Mouse (Mus musculus) heart, embryonic 16.5 days (tissue): ENCODE results near the gene Satb1. TPM values are rescaled to one million over a fixed set of nuclear protein-coding genes. Genes with fewer than 3 reads are reported as not detected.
A peak's percentile ranks its signal among the peaks of the same experiment; 100 is the strongest.

Source experiments
- ATAC-seq: fragments of 200-750 bp; cut with Nextera tagmentation; replicated peaks from 2 replicates; pipeline ENCODE4 v1.8.0; 2017; ENCODE audit warnings: moderate number of reproducible peaks; ENCODE audit not compliant: insufficient read depth, low FRiP score; ENCODE audit errors: extremely low read depth
- H3K27ac ChIP-seq: fragments of 300-500 bp; sonication (generic); 2 replicates; pipeline ENCODE4 v1.5.1; 2014; ENCODE audit warnings: mild to moderate bottlenecking, low read length, control low read depth, moderate library complexity
- H3K27me3 ChIP-seq: fragments of 300-500 bp; sonication (generic); 2 replicates; pipeline ENCODE4 v1.6.1; 2014; ENCODE audit warnings: low read length, mixed read lengths; ENCODE audit not compliant: control insufficient read depth, insufficient read depth
- H3K36me3 ChIP-seq: fragments of 300-500 bp; sonication (generic); 2 replicates; pipeline ENCODE4 v1.6.1; 2014; ENCODE audit not compliant: control insufficient read depth, insufficient read depth
- H3K4me1 ChIP-seq: fragments of 300-500 bp; sonication (generic); 2 replicates; pipeline ENCODE4 v1.6.1; 2014; ENCODE audit warnings: low read length, mixed read lengths; ENCODE audit not compliant: control insufficient read depth, insufficient read depth
- H3K4me2 ChIP-seq: fragments of 300-500 bp; sonication (generic); 2 replicates; pipeline ENCODE4 v1.6.1; 2014; ENCODE audit warnings: low read depth, mild to moderate bottlenecking, control low read depth, low read length
- H3K4me3 ChIP-seq: fragments of 300-500 bp; sonication (generic); 2 replicates; pipeline ENCODE4 v1.5.1; 2014; ENCODE audit warnings: mild to moderate bottlenecking, control low read depth, low read length
- H3K9ac ChIP-seq: fragments of 300-500 bp; sonication (generic); 2 replicates; pipeline ENCODE4 v1.6.1; 2014; ENCODE audit warnings: low read length, control low read depth
- H3K9me3 ChIP-seq: fragments of 300-500 bp; sonication (generic); replicated peaks from 2 replicates; pipeline ENCODE4 v1.6.1; 2016; ENCODE audit warnings: low read length; ENCODE audit not compliant: control insufficient read depth
- WGBS: fragments of 180-500 bp; shearing (Covaris S2); extraction: QIAGEN DNeasy Blood & Tissue Kit; methylation state at CpG from one replicate; pipeline ENCODE4 v1.1.7; 2014; 5-methylcytosine and 5-hydroxymethylcytosine counted together
- polyA plus RNA-seq: library from polyadenylated mRNA; unstranded; fragments of >200 nt; fragmentation: Nextera tagmentation; extraction: Ambion mirVana; gene quantifications from 2 replicates; pipeline ENCODE4 v1.2.1, GENCODE M21; 2015

Satb1 gene
- polyA plus RNA-seq, 1 experiment from 2014 or later: 34.0 TPM

GRCm38 (mm10) chr17:51811086-51811868 is 21.8 kb downstream of the Satb1 start:
- no peak for ATAC-seq
- peak overlapping the region; percentile 89; the same call in 1 of the 2 replicates for H3K27ac ChIP-seq

GRCm38 (mm10) chr17:51807429-51807828 is 25.7 kb downstream of the Satb1 start:
- Histone ChIP-seq H3K9me3 (no peaks in the 10 kb centered on the region), H3K27ac (peak overlapping the region; percentile 75), H3K27me3 (no peaks in the 10 kb centered on the region), H3K4me3 (no peak overlapping the region), H3K4me2 (peak overlapping the region; percentile 40; the same call in 1 of the 2 replicates), H3K4me1 (0 out of 2 replicates have a peak, but pooled peaks cover 6% of the 10 kb centered on the region), H3K36me3 (peaks cover 13% of the 10 kb centered on the region), H3K9ac (peak overlapping the region; percentile 32)
- ATAC-seq: peak; percentile 86
- WGBS: 27% methylated on average over 5 of the region's 5 CpGs

More at GRCm38 (mm10) chr17:51811086-51811868, 21.8 kb downstream of the Satb1 start:
- WGBS: 5% methylated on average over 8 of the region's 8 CpGs
- Histone ChIP-seq H3K36me3 (no peaks in the 10 kb centered on the region), H3K9ac (peak overlapping the region; percentile 94), H3K9me3 (no peaks in the 10 kb centered on the region), H3K4me3 (peak overlapping the region; percentile 97), H3K4me2 (peak overlapping the region; percentile 88), H3K4me1 (0 out of 2 replicates have a peak, but pooled peaks cover 5% of the 10 kb centered on the region), H3K27me3 (no peaks in the 10 kb centered on the region)

GRCm38 (mm10) chr17:51806124-51806960 is 26.7 kb downstream of the Satb1 start:
- Histone ChIP-seq H3K4me1 (0 out of 2 replicates have a peak, but pooled peaks cover 6% of the 10 kb centered on the region), H3K4me2 (no peak overlapping the region), H3K27me3 (no peaks in the 10 kb centered on the region), H3K4me3 (no peak overlapping the region), H3K36me3 (peaks cover 13% of the 10 kb centered on the region), H3K27ac (no peak overlapping the region), H3K9ac (no peak overlapping the region), H3K9me3 (no peaks in the 10 kb centered on the region)
- 64% methylated on average over 12 of the region's 12 CpGs for WGBS
- no peak for ATAC-seq

GRCm38 (mm10) chr17:51800208-51800607 is 32.9 kb downstream of the Satb1 start:
- no peak for ATAC-seq
- Histone ChIP-seq H3K36me3 (peaks cover 13% of the 10 kb centered on the region), H3K27me3 (no peaks in the 10 kb centered on the region), H3K9ac (no peak overlapping the region), H3K4me3 (no peak overlapping the region), H3K4me2 (no peak overlapping the region), H3K27ac (no peak overlapping the region), H3K4me1 (peaks cover 6% of the 10 kb centered on the region), H3K9me3 (no peaks in the 10 kb centered on the region)
- WGBS: 84% methylated on average over 6 of the region's 6 CpGs

GRCm38 (mm10) chr17:51796459-51796858 is 36.6 kb downstream of the Satb1 start:
- H3K4me3 ChIP-seq: no peak overlapping the region
- H3K36me3 ChIP-seq: no peaks in the 10 kb centered on the region
- ATAC-seq: no peak
- no peak overlapping the region for H3K27ac ChIP-seq
- no peak overlapping the region for H3K9ac ChIP-seq
- 69% methylated on average over 5 of the region's 5 CpGs for WGBS
- peaks cover 6% of the 10 kb centered on the region for H3K4me1 ChIP-seq
- no peaks in the 10 kb centered on the region for H3K27me3 ChIP-seq
- H3K9me3 ChIP-seq: no peaks in the 10 kb centered on the region
- H3K4me2 ChIP-seq: no peak overlapping the region

GRCm38 (mm10) chr17:51791226-51791625 is 41.9 kb downstream of the Satb1 start:
- Histone ChIP-seq H3K36me3 (no peaks in the 10 kb centered on the region), H3K4me3 (no peak overlapping the region), H3K9me3 (no peaks in the 10 kb centered on the region), H3K27me3 (no peaks in the 10 kb centered on the region), H3K9ac (no peak overlapping the region), H3K27ac (no peak overlapping the region), H3K4me2 (no peak overlapping the region), H3K4me1 (peaks cover 8% of the 10 kb centered on the region; the same call in 1 of the 2 replicates)
- WGBS: 82% methylated on average over 5 of the region's 5 CpGs
- no peak for ATAC-seq

GRCm38 (mm10) chr17:51790387-51791060 is 42.6 kb downstream of the Satb1 start:
- Histone ChIP-seq H3K4me1 (peaks cover 12% of the 10 kb centered on the region; the same call in 1 of the 2 replicates), H3K36me3 (no peaks in the 10 kb centered on the region), H3K27ac (no peak overlapping the region), H3K9me3 (no peaks in the 10 kb centered on the region), H3K27me3 (no peaks in the 10 kb centered on the region), H3K4me2 (no peak overlapping the region), H3K4me3 (no peak overlapping the region), H3K9ac (no peak overlapping the region)
- 40% methylated on average over 8 of the region's 8 CpGs for WGBS
- no peak for ATAC-seq

GRCm38 (mm10) chr17:51789777-51790176 is 43.3 kb downstream of the Satb1 start:
- peaks cover 12% of the 10 kb centered on the region; the same call in 1 of the 2 replicates for H3K4me1 ChIP-seq
- WGBS: 90% methylated on average over 6 of the region's 6 CpGs
- no peak overlapping the region for H3K4me3 ChIP-seq
- H3K9me3 ChIP-seq: no peaks in the 10 kb centered on the region
- no peaks in the 10 kb centered on the region for H3K27me3 ChIP-seq
- no peak overlapping the region for H3K27ac ChIP-seq
- peaks cover 3% of the 10 kb centered on the region; the same call in 1 of the 2 replicates for H3K36me3 ChIP-seq
- no peak overlapping the region for H3K9ac ChIP-seq
- H3K4me2 ChIP-seq: no peak overlapping the region
- no peak for ATAC-seq
